ENCODE assay signal across 8 mouse cellular contexts in the genomic region with DNA sequence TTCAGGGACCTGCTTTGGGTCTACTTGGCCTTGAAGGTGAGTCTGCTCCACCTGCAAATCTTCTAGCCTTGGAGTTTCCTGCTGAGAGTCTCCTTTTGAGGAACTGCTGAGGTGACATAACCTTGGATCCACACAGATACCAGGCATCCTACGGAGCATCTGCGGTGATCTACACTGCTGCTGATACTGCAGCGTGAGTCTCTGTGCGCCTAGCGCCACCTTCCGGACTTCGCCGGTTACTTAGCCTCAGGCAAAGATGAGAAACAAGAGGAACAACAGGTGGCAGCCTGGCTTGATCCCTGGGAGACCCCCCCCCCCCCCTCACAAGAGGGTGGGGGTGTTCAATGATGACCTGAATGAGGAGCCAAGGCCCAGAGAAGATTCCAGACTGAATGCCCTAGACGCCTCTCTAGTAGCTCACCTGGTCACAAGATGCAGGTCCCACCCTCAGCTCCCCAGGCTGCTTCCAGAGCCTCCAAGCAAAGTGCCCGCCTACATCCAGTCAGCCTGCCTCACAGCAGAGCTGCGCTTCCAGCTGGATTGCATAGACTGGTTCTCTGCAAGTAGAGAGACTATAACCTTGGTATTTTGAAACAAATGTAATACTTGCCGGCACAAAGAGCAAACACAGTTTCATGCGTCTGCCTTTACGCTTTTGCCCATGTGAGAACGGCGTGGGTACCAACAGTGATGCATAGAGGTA. TPM values are rescaled to one million over a fixed set of nuclear protein-coding genes. Genes with fewer than 3 reads are reported as not detected.
DNase-seq lines count a peak whose midpoint lies in the region; ATAC-seq and TF ChIP-seq lines count a peak whose summit lies in the region.

No protein-coding gene starts in this region.

- no peak for TF ChIP-seq POLR2A in bone marrow macrophage, adult 2 months (IDR thresholded peaks at IDR 0.05; ENCODE audit: borderline replicate concordance, low read depth, low read length)

- H3K36me3 ChIP-seq in liver, postnatal 0 days (replicated peaks; ENCODE audit: insufficient read depth, low read length), result no peaks in the 10 kb centered on the region

- H3K9ac ChIP-seq in liver, postnatal 0 days (replicated peaks), result no peak overlapping the region

- WGBS in liver, postnatal 0 days (ENCODE audit: insufficient replicate concordance), result 31% methylated on average over 16 of the region's 16 CpGs

- no peaks in the 10 kb centered on the region for H3K9me3 ChIP-seq in liver, postnatal 0 days (ENCODE audit: low read length)

- TF ChIP-seq EP300 in liver, postnatal 0 days (IDR thresholded peaks at IDR 0.05; ENCODE audit: low read depth), result no peak

- peak; percentile 67 for ATAC-seq in erythroblast, adult 5-6 weeks (replicated peaks; ENCODE audit: low FRiP score, poor library complexity, severe bottlenecking)
- peak; percentile 54; the same call in 1 of the 2 replicates for ATAC-seq in liver, postnatal 0 days
- no peak for ATAC-seq in activated CD4-positive, CD25-positive, alpha-beta regulatory T cell, adult 4 months

- H3K4me2 ChIP-seq in liver, postnatal 0 days (ENCODE audit: low read depth, low read length), result no peak overlapping the region

- no peak overlapping the region for H3K4me3 ChIP-seq in bone marrow macrophage, adult 2 months (ENCODE audit: insufficient read depth, low read length)
- no peak overlapping the region for H3K4me3 ChIP-seq in liver, postnatal 0 days (ENCODE audit: low read depth, low read length)

- DNase-seq in ovary, postnatal 36 days (ENCODE audit: low spot score), result peak; percentile 50
- no peak for DNase-seq in ovary, postnatal 10 days (ENCODE audit: low spot score)
- peak; percentile 73 to 79 for DNase-seq in kidney, postnatal 4 days
- peak; percentile 77 for DNase-seq in liver, postnatal 0 days
- DNase-seq in retina, postnatal 7 days (ENCODE audit: low read depth, low spot score), result peak; percentile 49

- no peaks in the 10 kb centered on the region for H3K4me1 ChIP-seq in bone marrow macrophage, adult 2 months (ENCODE audit: control insufficient read depth, insufficient read depth, low read length)
- no peaks in the 10 kb centered on the region for H3K4me1 ChIP-seq in liver, postnatal 0 days (ENCODE audit: insufficient read depth)

- peak; percentile 83 for TF ChIP-seq CTCF in bone marrow macrophage, adult 2 months (IDR thresholded peaks at IDR 0.05; ENCODE audit: low read depth, low read length)
- TF ChIP-seq CTCF in liver, postnatal 0 days (IDR thresholded peaks at IDR 0.05; ENCODE audit: low read depth), result peak; percentile 87

- H3K27me3 ChIP-seq in liver, postnatal 0 days (ENCODE audit: insufficient read depth, low read length), result peaks cover 5% of the 10 kb centered on the region; the same call in 1 of the 2 replicates

- no peak overlapping the region for H3K27ac ChIP-seq in bone marrow macrophage, adult 2 months (ENCODE audit: insufficient read depth, low read depth, low read length)
- no peak overlapping the region for H3K27ac ChIP-seq in liver, postnatal 0 days (ENCODE audit: low read depth)

RNA-seq across cellular contexts. Expression of gene Fbxo3, which starts 24.7 kb away (rescaled TPM):
- polyA plus RNA-seq in bone marrow macrophage, adult 2 months (2012; ENCODE audit: insufficient read depth, insufficient read length, missing spikeins), result 43.2 and 44.3 TPM in 2 replicates
- 97.2 and 111 TPM in 2 replicates for total RNA-seq in erythroblast, adult 5-6 weeks (2015; ENCODE audit: low replicate concordance)
- 115 and 124 TPM in 2 replicates for total RNA-seq in erythroblast, adult 5-6 weeks (2017; ENCODE audit: low replicate concordance)
- 41.6 and 41.9 TPM in 2 replicates for polyA plus RNA-seq in liver, postnatal 0 days (2015; fragmentation: Nextera tagmentation; extraction: Ambion mirVana)
- 10 to 100 TPM; 44.4 to 46.3 TPM for polyA plus RNA-seq in activated CD4-positive, CD25-positive, alpha-beta regulatory T cell, adult 4 months (2017; shearing (Covaris generic))

RNA-seq across cellular contexts. Expression of gene 4931422A03Rik, which starts 25.3 kb away (rescaled TPM):
- not detected in 2 replicates for polyA plus RNA-seq in bone marrow macrophage, adult 2 months (2012; ENCODE audit: insufficient read depth, insufficient read length, missing spikeins)
- total RNA-seq in erythroblast, adult 5-6 weeks (2015; ENCODE audit: low replicate concordance), result 6.1 and 10.4 TPM in 2 replicates
- total RNA-seq in erythroblast, adult 5-6 weeks (2017; ENCODE audit: low replicate concordance), result not detected in 2 replicates
- 1.0 and 1.5 TPM in 2 replicates for polyA plus RNA-seq in liver, postnatal 0 days (2015; fragmentation: Nextera tagmentation; extraction: Ambion mirVana)
- polyA plus RNA-seq in activated CD4-positive, CD25-positive, alpha-beta regulatory T cell, adult 4 months (2017; shearing (Covaris generic)), result under 1 TPM in 1 of 2 experiments, not detected in 1; 0.59 TPM

RNA-seq across cellular contexts. Expression of gene Lmo2, which starts 45.1 kb away (rescaled TPM):
- 281 and 284 TPM in 2 replicates for polyA plus RNA-seq in bone marrow macrophage, adult 2 months (2012; ENCODE audit: insufficient read depth, insufficient read length, missing spikeins)
- total RNA-seq in erythroblast, adult 5-6 weeks (2015; ENCODE audit: low replicate concordance), result 827 TPM in 2 replicates
- 564 and 619 TPM in 2 replicates for total RNA-seq in erythroblast, adult 5-6 weeks (2017; ENCODE audit: low replicate concordance)
- 58.8 and 63.7 TPM in 2 replicates for polyA plus RNA-seq in liver, postnatal 0 days (2015; fragmentation: Nextera tagmentation; extraction: Ambion mirVana)
- 1 to 10 TPM in 1 of 2 experiments, under 1 TPM in 1; 0.21 to 1.6 TPM for polyA plus RNA-seq in activated CD4-positive, CD25-positive, alpha-beta regulatory T cell, adult 4 months (2017; shearing (Covaris generic))

Comparison
In these comparisons a context has a peak if more than half of its experiments do, and no peak if none do; other contexts are left out.
1. RNA of gene Lmo2, which starts 45.1 kb away (polyA plus RNA-seq): 281 to 284 TPM in bone marrow macrophage, adult 2 months and 58.8 to 63.7 TPM in liver, postnatal 0 days; 0.21 to 1.6 TPM in activated CD4-positive, CD25-positive, alpha-beta regulatory T cell, adult 4 months; every median in the first group is over 10 times any median in the second.